Mouse (Mus musculus): ENCODE data around the gene Syngr2. TPM values are rescaled to one million over a fixed set of nuclear protein-coding genes. Genes with fewer than 3 reads are reported as not detected.

Syngr2 gene
- total and polyA plus RNA-seq, 3 experiments: 189 to 384 TPM; not detected in 1

- no peak for TF ChIP-seq ZKSCAN1 (IDR thresholded peaks at IDR 0.05; ENCODE audit: low read depth, low read length)
- no peak for TF ChIP-seq ELF1 (IDR thresholded peaks at IDR 0.05; ENCODE audit: low read depth, low read length)
- TF ChIP-seq MAZ (IDR thresholded peaks at IDR 0.05; ENCODE audit: low read depth, low read length): no peak
- TF ChIP-seq CHD1 (IDR thresholded peaks at IDR 0.05; ENCODE audit: low read depth, low read length): no peak
- no peak for TF ChIP-seq POLR2AphosphoS5 (IDR thresholded peaks at IDR 0.05; ENCODE audit: borderline replicate concordance, low read depth, low read length)
- TF ChIP-seq POLR2A (IDR thresholded peaks at IDR 0.05; ENCODE audit: control insufficient read depth in 1 of 2, insufficient read depth in 1 of 2, low read depth in 1 of 2, low read length in 2 of 2, poor library complexity in 1 of 2): peak in 1 of 2 experiments; percentile 48; a peak in 2 of 4 replicates
- TF ChIP-seq TBP (IDR thresholded peaks at IDR 0.05; ENCODE audit: low read depth, low read length): peak; percentile 78
- no peak for TF ChIP-seq GABPA (IDR thresholded peaks at IDR 0.05; ENCODE audit: low read depth, low read length)
- TF ChIP-seq POLR2AphosphoS2 (IDR thresholded peaks at IDR 0.05; ENCODE audit: low read length): peak; percentile 4; the same call in 1 of the 2 replicates
- H3K9ac ChIP-seq (ENCODE audit: control insufficient read depth, low read depth, low read length, poor library complexity, severe bottlenecking): no peak overlapping the region
- peak; percentile 69 for DNase-seq (ENCODE audit: low read depth, low spot score)
- peaks cover 2 to 21% of the 10 kb centered on the region in 2 experiments; a peak in 3 of 4 replicates for H3K36me3 ChIP-seq (ENCODE audit: control insufficient read depth in 1 of 2, insufficient read depth in 2 of 2, low read length in 2 of 2)
- H3K79me2 ChIP-seq (ENCODE audit: control insufficient read depth, insufficient read depth, low read length, poor library complexity): no peaks in the 10 kb centered on the region; the same call in 1 of the 2 replicates
- 0 out of 4 replicates have a peak, but pooled peaks cover 0 to 2% of the 10 kb centered on the region in 2 experiments for H3K4me1 ChIP-seq (ENCODE audit: control insufficient read depth in 1 of 2, insufficient read depth in 2 of 2, low read length in 2 of 2)
- H3K4me3 ChIP-seq (ENCODE audit: control insufficient read depth in 1 of 2, insufficient read depth in 1 of 2, low read depth in 2 of 2, low read length in 2 of 2): no peak overlapping the region
- H3K27ac ChIP-seq (ENCODE audit: control insufficient read depth, low read depth, low read length): 0 out of 2 replicates have a peak overlapping the region, but pooled peaks have one; percentile 2
- H3K27me3 ChIP-seq (ENCODE audit: control insufficient read depth in 1 of 2, insufficient read depth in 2 of 2, low read length in 2 of 2): no peaks in the 10 kb centered on the region
- H3K9me3 ChIP-seq (replicated peaks; ENCODE audit: insufficient read depth, low read length): no peaks in the 10 kb centered on the region
Measured at GRCm38 (mm10) chr11:117857462-117857861, 48.0 kb downstream of the Syngr2 start.

- Histone ChIP-seq H3K9ac (ENCODE audit: control insufficient read depth, low read depth, low read length, poor library complexity, severe bottlenecking) (no peak overlapping the region), H3K4me1 (ENCODE audit: control insufficient read depth in 1 of 2, insufficient read depth in 2 of 2, low read length in 2 of 2) (0 out of 4 replicates have a peak, but pooled peaks cover 0 to 2% of the 10 kb centered on the region in 2 experiments), H3K4me3 (ENCODE audit: control insufficient read depth in 1 of 2, insufficient read depth in 1 of 2, low read depth in 2 of 2, low read length in 2 of 2) (no peak overlapping the region), H3K36me3 (ENCODE audit: control insufficient read depth in 1 of 2, insufficient read depth in 2 of 2, low read length in 2 of 2) (peaks cover 2 to 15% of the 10 kb centered on the region in 2 experiments; a peak in 3 of 4 replicates), H3K27ac (ENCODE audit: control insufficient read depth, low read depth, low read length) (peak overlapping the region; percentile 26; the same call in 1 of the 2 replicates), H3K9me3 (replicated peaks; ENCODE audit: insufficient read depth, low read length) (no peaks in the 10 kb centered on the region), H3K27me3 (ENCODE audit: control insufficient read depth in 1 of 2, insufficient read depth in 2 of 2, low read length in 2 of 2) (no peaks in the 10 kb centered on the region), H3K79me2 (ENCODE audit: control insufficient read depth, insufficient read depth, low read length, poor library complexity) (no peaks in the 10 kb centered on the region)
- TF ChIP-seq ZNF384 (IDR thresholded peaks at IDR 0.05; ENCODE audit: low read depth, low read length): peak; percentile 15; the same call in 1 of the 2 replicates
- no peak for TF ChIP-seq KAT2A (conservative IDR thresholded peaks at IDR 0.05; ENCODE audit: low read depth, low read length)
- DNase-seq (ENCODE audit: low read depth, low spot score): no peak
Measured at GRCm38 (mm10) chr11:117858392-117858791, 48.9 kb downstream of the Syngr2 start.

- Histone ChIP-seq H3K9me3 (replicated peaks; ENCODE audit: insufficient read depth, low read length) (no peaks in the 10 kb centered on the region), H3K79me2 (ENCODE audit: control insufficient read depth, insufficient read depth, low read length, poor library complexity) (no peaks in the 10 kb centered on the region), H3K27ac (ENCODE audit: control insufficient read depth, low read depth, low read length) (no peak within 1 kb of the TSS), H3K36me3 (ENCODE audit: control insufficient read depth in 1 of 2, insufficient read depth in 2 of 2, low read length in 2 of 2) (peaks cover 1 to 2% of the 10 kb centered on the region in 2 experiments; a peak in 1 of 4 replicates), H3K9ac (ENCODE audit: control insufficient read depth, low read depth, low read length, poor library complexity, severe bottlenecking) (no peak within 1 kb of the TSS), H3K27me3 (ENCODE audit: control insufficient read depth in 1 of 2, insufficient read depth in 2 of 2, low read length in 2 of 2) (no peaks in the 10 kb centered on the region), H3K4me1 (ENCODE audit: control insufficient read depth in 1 of 2, insufficient read depth in 2 of 2, low read length in 2 of 2) (0 out of 4 replicates have a peak, but pooled peaks cover 0 to 2% of the 10 kb centered on the region in 2 experiments), H3K4me3 (ENCODE audit: control insufficient read depth in 1 of 2, insufficient read depth in 1 of 2, low read depth in 2 of 2, low read length in 2 of 2) (no peak within 1 kb of the TSS)
- no peak for DNase-seq (ENCODE audit: low read depth, low spot score)
- TF ChIP-seq UBTF (IDR thresholded peaks at IDR 0.05; ENCODE audit: borderline replicate concordance, insufficient read depth, low read depth, low read length): no peak
- TF ChIP-seq GABPA (IDR thresholded peaks at IDR 0.05; ENCODE audit: low read depth, low read length): no peak
- no peak for TF ChIP-seq USF2 (IDR thresholded peaks at IDR 0.05; ENCODE audit: borderline replicate concordance in 1 of 2, insufficient read depth in 1 of 2, low read depth in 1 of 2, low read length in 2 of 2)
- no peak for TF ChIP-seq HCFC1 (IDR thresholded peaks at IDR 0.05; ENCODE audit: low read depth, low read length)
- no peak for TF ChIP-seq ZC3H11A (IDR thresholded peaks at IDR 0.05; ENCODE audit: low read depth, low read length)
- no peak for TF ChIP-seq NRF1 (IDR thresholded peaks at IDR 0.05; ENCODE audit: insufficient read depth, low read depth, low read length, poor library complexity, severe bottlenecking)
- TF ChIP-seq MYC (IDR thresholded peaks at IDR 0.05; ENCODE audit: low read depth, low read length): no peak
- TF ChIP-seq JUND (IDR thresholded peaks at IDR 0.05; ENCODE audit: low read depth, low read length): no peak
- no peak for TF ChIP-seq EP300 (IDR thresholded peaks at IDR 0.05; ENCODE audit: low read depth in 1 of 2, low read length in 2 of 2)
- no peak for TF ChIP-seq MEF2A (IDR thresholded peaks at IDR 0.05; ENCODE audit: extremely low read depth, insufficient replicate concordance, low read depth, low read length, poor library complexity, severe bottlenecking)
- no peak for TF ChIP-seq ZNF384 (IDR thresholded peaks at IDR 0.05; ENCODE audit: low read depth, low read length)
- TF ChIP-seq TAL1 (IDR thresholded peaks at IDR 0.05; ENCODE audit: low read length): no peak
- no peak for TF ChIP-seq MYB (IDR thresholded peaks at IDR 0.05; ENCODE audit: low read depth, low read length)
- no peak for TF ChIP-seq MAX (IDR thresholded peaks at IDR 0.05; ENCODE audit: low read length)
- TF ChIP-seq BHLHE40 (IDR thresholded peaks at IDR 0.05; ENCODE audit: borderline replicate concordance, low read depth, low read length): no peak
- no peak for TF ChIP-seq POLR2A (IDR thresholded peaks at IDR 0.05; ENCODE audit: control insufficient read depth in 1 of 2, insufficient read depth in 1 of 2, low read depth in 1 of 2, low read length in 2 of 2, poor library complexity in 1 of 2)
Measured at GRCm38 (mm10) chr11:117860601-117861000, 51.1 kb downstream of the Syngr2 start, which contains the start of gene Tmem235. TSS of gene Tmem235 (plus strand) at chr11:117860752.

Measured in MEL (cell line).